Mouse (Mus musculus) testis, adult 2 months (tissue): ENCODE results near the gene Ccdc194. TPM values are rescaled to one million over a fixed set of nuclear protein-coding genes. Genes with fewer than 3 reads are reported as not detected.
A peak's percentile ranks its signal among the peaks of the same experiment; 100 is the strongest.
"Not testable (repeated sequence)": the region's sequence is repeated elsewhere in the genome, so short reads cannot be mapped to it uniquely, and the experiment has no call there.

Experiments
- H3K27ac ChIP-seq: fragments of 200-500 bp; 2 replicates; pipeline ENCODE4 v1.5.1; 2012; ENCODE audit warnings: low read depth, low read length; ENCODE audit not compliant: control insufficient read depth, insufficient read depth
- H3K27me3 ChIP-seq: fragments of 200-500 bp; 2 replicates; pipeline ENCODE4 v1.6.1; 2012; ENCODE audit warnings: mild to moderate bottlenecking, low read length, moderate library complexity; ENCODE audit not compliant: control insufficient read depth, insufficient read depth
- H3K36me3 ChIP-seq: fragments of 200-500 bp; 2 replicates; pipeline ENCODE4 v1.6.1; 2012; ENCODE audit warnings: mild to moderate bottlenecking, low read length; ENCODE audit not compliant: control insufficient read depth, insufficient read depth
- H3K4me1 ChIP-seq: fragments of 200-500 bp; 2 replicates; pipeline ENCODE4 v1.6.1; 2012; ENCODE audit warnings: low read length; ENCODE audit not compliant: control insufficient read depth, insufficient read depth
- H3K4me3 ChIP-seq: fragments of 200-500 bp; 2 replicates; pipeline ENCODE4 v1.5.1; 2012; ENCODE audit warnings: low read depth, mild to moderate bottlenecking, low read length, moderate library complexity, mixed read lengths; ENCODE audit not compliant: control insufficient read depth
- CTCF ChIP-seq: fragments of 200-500 bp; IDR thresholded peaks from 2 replicates; pipeline ENCODE4 v1.5.1; 2012; ENCODE audit warnings: low read depth, mild to moderate bottlenecking, inconsistent platforms, low read length, moderate library complexity; ENCODE audit not compliant: control insufficient read depth, insufficient read depth, insufficient replicate concordance
- POLR2A ChIP-seq: fragments of 200-500 bp; IDR thresholded peaks from 2 replicates; pipeline ENCODE4 v1.6.1; 2012; ENCODE audit warnings: low read depth, mild to moderate bottlenecking, inconsistent platforms, low read length, moderate library complexity; ENCODE audit not compliant: control insufficient read depth
- polyA plus RNA-seq: library from polyadenylated mRNA; depleted of rRNA; stranded (reverse); fragments of >200 nt; gene quantifications from 2 replicates; pipeline ENCODE4 v1.2.3, GENCODE M21; 2012

The Ccdc194 gene
- polyA plus RNA-seq, 1 experiment: 0.05 TPM

GRCm38 (mm10) chr8:71535663-71536062 lies 10.2 kb upstream of the Ccdc194 start:
- Histone ChIP-seq H3K4me1 (peaks cover 12% of the 10 kb centered on the region), H3K36me3 (no peaks in the 10 kb centered on the region), H3K27ac (no peak overlapping the region), H3K27me3 (no peaks in the 10 kb centered on the region), H3K4me3 (no peak overlapping the region)
- TF ChIP-seq CTCF (no peak), POLR2A (no peak)

GRCm38 (mm10) chr8:71534263-71534810 lies 8.8 kb upstream of the Ccdc194 start:
- Histone ChIP-seq H3K36me3 (no peaks in the 10 kb centered on the region), H3K27me3 (no peaks in the 10 kb centered on the region), H3K4me1 (peaks cover 12% of the 10 kb centered on the region), H3K27ac (no peak overlapping the region), H3K4me3 (no peak overlapping the region)
- TF ChIP-seq POLR2A: no peak
- no peak for TF ChIP-seq CTCF

GRCm38 (mm10) chr8:71530735-71531467 lies 5.4 kb upstream of the Ccdc194 start:
- not testable (repeated sequence) for H3K36me3 ChIP-seq, H3K4me1 ChIP-seq, H3K4me3 ChIP-seq, H3K27me3 ChIP-seq, H3K27ac ChIP-seq

GRCm38 (mm10) chr8:71528362-71529073 lies 3.0 kb upstream of the Ccdc194 start:
- H3K4me3 ChIP-seq: no peak overlapping the region
- peaks cover 3% of the 10 kb centered on the region; the same call in 1 of the 2 replicates for H3K4me1 ChIP-seq
- no peaks in the 10 kb centered on the region for H3K36me3 ChIP-seq
- TF ChIP-seq CTCF (no peak), POLR2A (no peak)
- no peak overlapping the region for H3K27ac ChIP-seq
- H3K27me3 ChIP-seq: no peaks in the 10 kb centered on the region

GRCm38 (mm10) chr8:71527162-71527870 lies 1.8 kb upstream of the Ccdc194 start:
- H3K36me3 ChIP-seq: no peaks in the 10 kb centered on the region
- no peaks in the 10 kb centered on the region for H3K27me3 ChIP-seq
- H3K27ac ChIP-seq: no peak overlapping the region
- H3K4me1 ChIP-seq: peaks cover 3% of the 10 kb centered on the region; the same call in 1 of the 2 replicates
- TF ChIP-seq POLR2A: no peak
- no peak for TF ChIP-seq CTCF
- H3K4me3 ChIP-seq: no peak overlapping the region

- peaks cover 3% of the 10 kb centered on the region for H3K4me1 ChIP-seq
- no peaks in the 10 kb centered on the region for H3K27me3 ChIP-seq
- TF ChIP-seq CTCF (no peak), POLR2A (no peak)
- H3K4me3 ChIP-seq: no peak overlapping the region
- no peak overlapping the region for H3K27ac ChIP-seq
- no peaks in the 10 kb centered on the region for H3K36me3 ChIP-seq
Measured at GRCm38 (mm10) chr8:71526272-71526671, 761 bp upstream of the Ccdc194 start.

- Histone ChIP-seq H3K4me1 (peaks cover 3% of the 10 kb centered on the region), H3K4me3 (no peak overlapping the region), H3K36me3 (no peaks in the 10 kb centered on the region), H3K27me3 (no peaks in the 10 kb centered on the region), H3K27ac (no peak overlapping the region)
- TF ChIP-seq POLR2A: no peak
- TF ChIP-seq CTCF: peak; percentile 94; the same call in 1 of the 2 replicates
Measured at GRCm38 (mm10) chr8:71521634-71522033, 3.9 kb downstream of the Ccdc194 start.
